Mouse (Mus musculus): ENCODE data around the gene Rps23.

DNA sequence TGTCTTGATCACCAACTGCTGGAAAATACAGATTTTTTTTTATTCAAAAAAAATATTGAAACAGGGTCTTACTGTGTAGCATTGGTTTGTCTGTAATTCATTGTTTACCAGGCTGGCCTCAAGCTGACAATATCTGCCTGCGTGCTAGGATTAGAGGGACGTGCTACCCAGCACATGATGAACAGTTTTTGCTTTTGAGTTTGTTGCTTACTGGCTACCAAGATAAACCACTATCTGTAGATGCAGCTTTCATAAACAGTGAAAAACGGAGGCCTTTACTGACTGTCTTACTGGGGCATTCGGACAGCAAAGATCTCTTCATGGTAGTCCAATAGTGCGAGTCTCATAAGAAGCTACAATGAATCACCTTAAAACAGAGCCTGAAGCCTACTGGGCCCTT lies 32.6 kb upstream of the Rps23 start:
- no peak for TF ChIP-seq TCF12 (IDR thresholded peaks at IDR 0.05; ENCODE audit: insufficient read depth, poor library complexity, severe bottlenecking)
- no peak for TF ChIP-seq MAX (IDR thresholded peaks at IDR 0.05; ENCODE audit: low read depth)
- no peak for TF ChIP-seq POLR2A (IDR thresholded peaks at IDR 0.05; ENCODE audit: insufficient read length, low read depth)
- TF ChIP-seq E2F4 (IDR thresholded peaks at IDR 0.05; ENCODE audit: insufficient read depth) = no peak
- TF ChIP-seq SRF (IDR thresholded peaks at IDR 0.05; ENCODE audit: control insufficient read depth, insufficient read length, low read depth) = no peak
- TF ChIP-seq USF1 (IDR thresholded peaks at IDR 0.05; ENCODE audit: low read depth) = no peak
- TF ChIP-seq CEBPB (IDR thresholded peaks at IDR 0.05; ENCODE audit: insufficient read depth, poor library complexity, severe bottlenecking) = no peak

All from myocyte (in vitro differentiated cells).